Mouse (Mus musculus): ENCODE measurements at regions not wholly inside any gene's neighbourhood (a gene's known extent, or its start where the extent isn't known, plus 50 kb on each side); places are given as distances from the start of the nearest gene placed in this dataset.

GRCm38 (mm10) chr1:157014532-157015497 is 75.4 kb upstream of the Ralgps2 start:
- DNase-seq (ENCODE audit: low spot score) = no peak

GRCm38 (mm10) chr1:157013669-157014048 is 74.2 kb upstream of the Ralgps2 start:
- DNase-seq (ENCODE audit: low spot score) = no peak

GRCm38 (mm10) chr1:157012950-157013668 is 73.7 kb upstream of the Ralgps2 start:
- DNase-seq (ENCODE audit: low spot score) = no peak

- no peak for DNase-seq (ENCODE audit: low spot score)
These were observed 71.8 kb upstream of the Ralgps2 start for GRCm38 (mm10) chr1:157011226-157011625.

- no peak for DNase-seq (ENCODE audit: low spot score)
These were observed 70.0 kb upstream of the Ralgps2 start for GRCm38 (mm10) chr1:157009427-157009826.

- DNase-seq (ENCODE audit: low spot score) = no peak
These were observed 68.7 kb upstream of the Ralgps2 start for GRCm38 (mm10) chr1:157007891-157008730.

GRCm38 (mm10) chr1:157004312-157005074 is 65.1 kb upstream of the Ralgps2 start:
- no peak for DNase-seq (ENCODE audit: low spot score)

- DNase-seq (ENCODE audit: low spot score) = no peak
These were observed 63.6 kb upstream of the Ralgps2 start for GRCm38 (mm10) chr1:157003034-157003433.

GRCm38 (mm10) chr1:157002258-157002657 is 62.8 kb upstream of the Ralgps2 start:
- no peak for DNase-seq (ENCODE audit: low spot score)

GRCm38 (mm10) chr1:157001008-157001660 is 61.7 kb upstream of the Ralgps2 start:
- no peak for DNase-seq (ENCODE audit: low spot score)

- DNase-seq (ENCODE audit: low spot score) = no peak
These were observed 60.5 kb upstream of the Ralgps2 start for GRCm38 (mm10) chr1:156999947-157000346.

- DNase-seq (ENCODE audit: low spot score) = no peak
These were observed 59.8 kb upstream of the Ralgps2 start for GRCm38 (mm10) chr1:156999272-156999671.

GRCm38 (mm10) chr1:156997476-156998305 is 58.3 kb upstream of the Ralgps2 start:
- DNase-seq (ENCODE audit: low spot score) = no peak

GRCm38 (mm10) chr1:156997033-156997432 is 57.6 kb upstream of the Ralgps2 start:
- no peak for DNase-seq (ENCODE audit: low spot score)

GRCm38 (mm10) chr1:156996084-156996880 is 56.9 kb upstream of the Ralgps2 start:
- no peak for DNase-seq (ENCODE audit: low spot score)

GRCm38 (mm10) chr1:156995180-156995951 is 55.9 kb upstream of the Ralgps2 start:
- DNase-seq (ENCODE audit: low spot score) = no peak

- DNase-seq (ENCODE audit: low spot score) = no peak
These were observed 55.2 kb upstream of the Ralgps2 start for GRCm38 (mm10) chr1:156994644-156995016.

GRCm38 (mm10) chr1:156994005-156994643 is 54.7 kb upstream of the Ralgps2 start:
- DNase-seq (ENCODE audit: low spot score) = no peak

All from yolk sac, embryonic 10.5 days (tissue).